Mouse (Mus musculus) c-Kit-positive CD71-positive TER-119-negative erythroid progenitor cells, embryonic 14.5 days (primary cell): ENCODE measurements around the gene Ccdc3.

Experiments
- DNase-seq: peaks from one replicate; pipeline ENCODE4 v3.0.0-alpha.2; 2013; ENCODE audit warnings: low read depth

The Ccdc3 gene

GRCm38 (mm10) chr2:5161002-5161745, 23.6 kb downstream of the Ccdc3 start:
- no peak for DNase-seq

GRCm38 (mm10) chr2:5161908-5162674, 24.5 kb downstream of the Ccdc3 start:
- DNase-seq, result peak; percentile 7

- no peak for DNase-seq
Measured at GRCm38 (mm10) chr2:5162756-5163155, 25.2 kb downstream of the Ccdc3 start.

- DNase-seq, result no peak
Measured at GRCm38 (mm10) chr2:5165941-5166361, 28.4 kb downstream of the Ccdc3 start.

GRCm38 (mm10) chr2:5166796-5167195, 29.2 kb downstream of the Ccdc3 start:
- DNase-seq, result no peak

GRCm38 (mm10) chr2:5170815-5171214, 33.2 kb downstream of the Ccdc3 start:
- DNase-seq, result no peak

GRCm38 (mm10) chr2:5171301-5172000, 33.9 kb downstream of the Ccdc3 start:
- no peak for DNase-seq

- no peak for DNase-seq
Measured at GRCm38 (mm10) chr2:5172773-5173172, 35.2 kb downstream of the Ccdc3 start.

- DNase-seq, result no peak
Measured at GRCm38 (mm10) chr2:5174716-5175115, 37.1 kb downstream of the Ccdc3 start.

GRCm38 (mm10) chr2:5181462-5182443, 44.2 kb downstream of the Ccdc3 start:
- no peak for DNase-seq

GRCm38 (mm10) chr2:5184166-5184565, 46.6 kb downstream of the Ccdc3 start:
- DNase-seq, result no peak

- no peak for DNase-seq
Measured at GRCm38 (mm10) chr2:5185631-5186030, 48.1 kb downstream of the Ccdc3 start.

- DNase-seq, result no peak
Measured at GRCm38 (mm10) chr2:5192156-5192555, 54.6 kb downstream of the Ccdc3 start.

- no peak for DNase-seq
Measured at GRCm38 (mm10) chr2:5193071-5193470, 55.5 kb downstream of the Ccdc3 start.

GRCm38 (mm10) chr2:5194701-5195215, 57.2 kb downstream of the Ccdc3 start:
- DNase-seq, result no peak

- no peak for DNase-seq
Measured at GRCm38 (mm10) chr2:5197486-5197885, 59.9 kb downstream of the Ccdc3 start.

GRCm38 (mm10) chr2:5199289-5199688, 61.7 kb downstream of the Ccdc3 start:
- no peak for DNase-seq

- no peak for DNase-seq
Measured at GRCm38 (mm10) chr2:5200817-5201364, 63.3 kb downstream of the Ccdc3 start.

- no peak for DNase-seq
Measured at GRCm38 (mm10) chr2:5203146-5203545, 65.6 kb downstream of the Ccdc3 start.

GRCm38 (mm10) chr2:5204941-5205340, 67.4 kb downstream of the Ccdc3 start:
- no peak for DNase-seq

GRCm38 (mm10) chr2:5206651-5207050, 69.1 kb downstream of the Ccdc3 start:
- DNase-seq, result no peak
